Mouse (Mus musculus) intestine, embryonic 15.5 days (tissue): ENCODE results near the gene Nmrk2. TPM values are rescaled to one million over a fixed set of nuclear protein-coding genes. Genes with fewer than 3 reads are reported as not detected.

Experiments
- polyA plus RNA-seq: library from polyadenylated mRNA; unstranded; fragments of >200 nt; fragmentation: Nextera tagmentation; extraction: Ambion mirVana; gene quantifications from 2 replicates; pipeline ENCODE4 v1.2.1, GENCODE M21; 2015

The Nmrk2 gene
- polyA plus RNA-seq, 1 experiment from 2014 or later: not detected

Other genes starting within 250 kb of the Nmrk2 start
- 4.5 and 4.7 TPM in 2 replicates for gene Gng7, start 187.1 kb downstream of the Nmrk2 start, polyA plus RNA-seq
- gene Diras1, start 176.4 kb downstream of the Nmrk2 start, polyA plus RNA-seq: 0.94 and 1.2 TPM in 2 replicates
- 15.0 and 18.2 TPM in 2 replicates for gene Slc39a3, start 164.6 kb downstream of the Nmrk2 start, polyA plus RNA-seq
- 166 and 183 TPM in 2 replicates for gene Sgta, start 141.9 kb downstream of the Nmrk2 start, polyA plus RNA-seq
- gene Thop1, start 132.0 kb downstream of the Nmrk2 start, polyA plus RNA-seq: 57.1 and 60.1 TPM in 2 replicates
- 48.2 and 57.8 TPM in 2 replicates for gene Creb3l3, start 103.2 kb downstream of the Nmrk2 start, polyA plus RNA-seq
- gene Map2k2, start 96.1 kb downstream of the Nmrk2 start, polyA plus RNA-seq: 190 and 208 TPM in 2 replicates
- 52.5 and 53.0 TPM in 2 replicates for gene Zbtb7a, start 66.8 kb downstream of the Nmrk2 start, polyA plus RNA-seq
- gene Pias4, start 34.1 kb downstream of the Nmrk2 start, polyA plus RNA-seq: 47.2 and 58.4 TPM in 2 replicates
- 515 and 540 TPM in 2 replicates for gene Eef2, start 25.4 kb downstream of the Nmrk2 start, polyA plus RNA-seq
- 56.6 and 62.7 TPM in 2 replicates for gene Dapk3, start 19.0 kb downstream of the Nmrk2 start, polyA plus RNA-seq
- 0.13 and 0.15 TPM in 2 replicates for gene 4930442H23Rik, start 18.2 kb downstream of the Nmrk2 start, polyA plus RNA-seq
- 1.7 TPM in 2 replicates for gene Atcay, start 28.8 kb upstream of the Nmrk2 start, polyA plus RNA-seq
- 7.9 and 9.2 TPM in 2 replicates for gene Zfr2, start 31.1 kb upstream of the Nmrk2 start, polyA plus RNA-seq
- gene Matk, start 50.9 kb upstream of the Nmrk2 start, polyA plus RNA-seq: 2.2 and 2.4 TPM in 2 replicates
- gene Mrpl54, start 64.9 kb upstream of the Nmrk2 start, polyA plus RNA-seq: 242 and 245 TPM in 2 replicates
- gene Apba3, start 64.9 kb upstream of the Nmrk2 start, polyA plus RNA-seq: 55.1 and 69.2 TPM in 2 replicates
- gene Tjp3, start 89.5 kb upstream of the Nmrk2 start, polyA plus RNA-seq: 47.0 and 53.3 TPM in 2 replicates
- gene Pip5k1c, start 90.9 kb upstream of the Nmrk2 start, polyA plus RNA-seq: 41.2 and 42.7 TPM in 2 replicates
- 38.7 and 39.5 TPM in 2 replicates for gene Cactin, start 119.1 kb upstream of the Nmrk2 start, polyA plus RNA-seq
- gene Tbxa2r, start 126.7 kb upstream of the Nmrk2 start, polyA plus RNA-seq: 21.3 and 21.7 TPM in 2 replicates
- gene Gipc3, start 141.2 kb upstream of the Nmrk2 start, polyA plus RNA-seq: 0.06 TPM in 1 of 2 replicates, not detected in the other
- 71.2 and 71.7 TPM in 2 replicates for gene Hmg20b, start 148.4 kb upstream of the Nmrk2 start, polyA plus RNA-seq
- gene Mfsd12, start 155.4 kb upstream of the Nmrk2 start, polyA plus RNA-seq: 19.9 and 23.8 TPM in 2 replicates
- 1.0 and 2.2 TPM in 2 replicates for gene 4930404N11Rik, start 163.8 kb upstream of the Nmrk2 start, polyA plus RNA-seq
- 83.2 and 85.7 TPM in 2 replicates for gene Fzr1, start 176.5 kb upstream of the Nmrk2 start, polyA plus RNA-seq
- 89.2 and 100 TPM in 2 replicates for gene Dohh, start 182.4 kb upstream of the Nmrk2 start, polyA plus RNA-seq
- gene Gm48551, start 182.4 kb upstream of the Nmrk2 start, polyA plus RNA-seq: 2.8 and 3.6 TPM in 2 replicates
- gene Gm48552, start 187.0 kb upstream of the Nmrk2 start, polyA plus RNA-seq: 1.4 TPM in 1 of 2 replicates, not detected in the other
- gene Smim24, start 191.0 kb upstream of the Nmrk2 start, polyA plus RNA-seq: 235 and 288 TPM in 2 replicates